10 mouse cellular contexts compared by ENCODE assay signal in genomic region chr7:128725189-128725588, GRCm38 (mm10). TPM values are rescaled to one million over a fixed set of nuclear protein-coding genes. Genes with fewer than 3 reads are reported as not detected.
A peak's percentile ranks its signal among the peaks of the same experiment; 100 is the strongest.
DNase-seq lines count a peak whose midpoint lies in the region; ATAC-seq and TF ChIP-seq lines count a peak whose summit lies in the region.
"Had no signal": no experiment of that assay in that cellular context is flagged by ENCODE, and none has a peak within 500 bp of the region (broad histone marks: within the 10 kb centered on the region; RNA-seq: fewer than 3 reads in every experiment).

No protein-coding gene starts in this region.

- H3K36me3 ChIP-seq in hindbrain, postnatal 0 days (ENCODE audit: insufficient read depth, low read length) = peaks cover 11% of the 10 kb centered on the region
- H3K36me3 ChIP-seq in hindbrain, embryonic 11.5 days (ENCODE audit: control insufficient read depth, insufficient read depth, low read length) = no peaks in the 10 kb centered on the region
- H3K36me3 ChIP-seq in midbrain, embryonic 15.5 days (replicated peaks) = peaks cover 6% of the 10 kb centered on the region; the same call in 1 of the 2 replicates
- H3K36me3 ChIP-seq in midbrain, embryonic 13.5 days = peaks cover 32% of the 10 kb centered on the region
- peaks cover 7% of the 10 kb centered on the region; the same call in 1 of the 2 replicates for H3K36me3 ChIP-seq in stomach, postnatal 0 days (ENCODE audit: control insufficient read depth, insufficient read depth, low read length)

- ATAC-seq in frontal cortex, adult (ENCODE audit: low TSS enrichment) = peak; percentile 5; the same call in 1 of the 2 replicates
- ATAC-seq in hindbrain, postnatal 0 days = 0 out of 2 replicates have a peak, but pooled peaks have one; percentile 11
- no peak for ATAC-seq in hindbrain, embryonic 11.5 days (ENCODE audit: low FRiP score)
- 0 out of 2 replicates have a peak, but pooled peaks have one; percentile 37 for ATAC-seq in midbrain, embryonic 15.5 days (replicated peaks)
- no peak for ATAC-seq in midbrain, embryonic 13.5 days
- ATAC-seq in stomach, postnatal 0 days (ENCODE audit: low FRiP score, low TSS enrichment) = 0 out of 2 replicates have a peak, but pooled peaks have one; percentile 35

- no peaks in the 10 kb centered on the region for H3K27me3 ChIP-seq in hindbrain, postnatal 0 days (ENCODE audit: insufficient read depth, low read length)
- no peaks in the 10 kb centered on the region for H3K27me3 ChIP-seq in hindbrain, embryonic 11.5 days (ENCODE audit: control insufficient read depth, insufficient read depth, low read length)
- no peaks in the 10 kb centered on the region for H3K27me3 ChIP-seq in midbrain, embryonic 15.5 days (replicated peaks)
- no peaks in the 10 kb centered on the region for H3K27me3 ChIP-seq in midbrain, embryonic 13.5 days
- H3K27me3 ChIP-seq in stomach, postnatal 0 days (ENCODE audit: control insufficient read depth, insufficient read depth, low read length) = no peaks in the 10 kb centered on the region
- H3K27me3 ChIP-seq: liver, embryonic 12.5 days had no signal

- no peak overlapping the region for H3K4me3 ChIP-seq in hindbrain, postnatal 0 days (ENCODE audit: low read length)
- no peak overlapping the region for H3K4me3 ChIP-seq in hindbrain, embryonic 11.5 days (ENCODE audit: low read depth, low read length)
- H3K4me3 ChIP-seq in midbrain, embryonic 15.5 days = no peak overlapping the region
- H3K4me3 ChIP-seq in midbrain, embryonic 13.5 days (replicated peaks) = no peak overlapping the region
- H3K4me3 ChIP-seq in stomach, postnatal 0 days (ENCODE audit: low read depth, low read length) = no peak overlapping the region
- H3K4me3 ChIP-seq: erythroblast, embryonic 14.5 days; liver, embryonic 12.5 days had no signal

- TF ChIP-seq CTCF in hindbrain, postnatal 0 days (IDR thresholded peaks at IDR 0.05; ENCODE audit: low read depth) = no peak
- no peak for TF ChIP-seq CTCF in stomach, postnatal 0 days (IDR thresholded peaks at IDR 0.05; ENCODE audit: low read depth)

- no peak overlapping the region for H3K9ac ChIP-seq in hindbrain, postnatal 0 days (replicated peaks; ENCODE audit: low read length)
- no peak overlapping the region for H3K9ac ChIP-seq in hindbrain, embryonic 11.5 days (ENCODE audit: low read depth, low read length)
- no peak overlapping the region for H3K9ac ChIP-seq in midbrain, embryonic 15.5 days
- H3K9ac ChIP-seq in midbrain, embryonic 13.5 days (replicated peaks) = no peak overlapping the region
- no peak overlapping the region for H3K9ac ChIP-seq in stomach, postnatal 0 days (ENCODE audit: low read length)
- H3K9ac ChIP-seq: liver, embryonic 12.5 days had no signal

- no peaks in the 10 kb centered on the region for H3K9me3 ChIP-seq in hindbrain, postnatal 0 days (ENCODE audit: low read length)
- no peaks in the 10 kb centered on the region for H3K9me3 ChIP-seq in hindbrain, embryonic 11.5 days (ENCODE audit: control insufficient read depth, low read length)
- no peaks in the 10 kb centered on the region for H3K9me3 ChIP-seq in midbrain, embryonic 15.5 days
- H3K9me3 ChIP-seq in midbrain, embryonic 13.5 days = no peaks in the 10 kb centered on the region
- no peaks in the 10 kb centered on the region for H3K9me3 ChIP-seq in stomach, postnatal 0 days (ENCODE audit: control insufficient read depth, low read length)
- H3K9me3 ChIP-seq: liver, embryonic 12.5 days had no signal

- no peak for DNase-seq in frontal cortex, postnatal 25 days (ENCODE audit: low spot score in 2 of 2)
- DNase-seq in hindbrain, postnatal 0 days (ENCODE audit: low spot score) = no peak
- no peak for DNase-seq in hindbrain, embryonic 11.5 days (ENCODE audit: low spot score)
- no peak for DNase-seq in stomach, postnatal 0 days (ENCODE audit: low spot score)
- DNase-seq in cerebellum, postnatal 25 days = no peak

- peaks cover 7% of the 10 kb centered on the region; the same call in 1 of the 2 replicates for H3K4me1 ChIP-seq in hindbrain, postnatal 0 days (ENCODE audit: insufficient read depth, low read length)
- no peaks in the 10 kb centered on the region for H3K4me1 ChIP-seq in hindbrain, embryonic 11.5 days (replicated peaks; ENCODE audit: control insufficient read depth, insufficient read depth, low read length)
- H3K4me1 ChIP-seq in midbrain, embryonic 15.5 days = peaks cover 18% of the 10 kb centered on the region
- H3K4me1 ChIP-seq in midbrain, embryonic 13.5 days (replicated peaks) = peaks cover 18% of the 10 kb centered on the region
- no peaks in the 10 kb centered on the region for H3K4me1 ChIP-seq in stomach, postnatal 0 days (replicated peaks; ENCODE audit: control insufficient read depth, insufficient read depth)

- H3K4me2 ChIP-seq in hindbrain, postnatal 0 days (ENCODE audit: low read depth, low read length) = no peak overlapping the region
- H3K4me2 ChIP-seq in hindbrain, embryonic 11.5 days (replicated peaks; ENCODE audit: low read depth, low read length) = no peak overlapping the region
- H3K4me2 ChIP-seq in midbrain, embryonic 15.5 days = no peak overlapping the region
- H3K4me2 ChIP-seq in midbrain, embryonic 13.5 days (replicated peaks) = no peak overlapping the region
- H3K4me2 ChIP-seq in stomach, postnatal 0 days (replicated peaks; ENCODE audit: low read depth) = no peak overlapping the region
- H3K4me2 ChIP-seq: liver, embryonic 12.5 days had no signal

- no peak for TF ChIP-seq EP300 in stomach, postnatal 0 days (optimal IDR thresholded peaks at IDR 0.05)

- WGBS in hindbrain, postnatal 0 days = 73% methylated on average over 9 of the region's 9 CpGs
- 86% methylated on average over 9 of the region's 9 CpGs for WGBS in hindbrain, embryonic 11.5 days
- 81% methylated on average over 9 of the region's 9 CpGs for WGBS in midbrain, embryonic 15.5 days
- WGBS in midbrain, embryonic 13.5 days = 87% methylated on average over 9 of the region's 9 CpGs
- WGBS in stomach, postnatal 0 days = 78% methylated on average over 9 of the region's 9 CpGs

- peak overlapping the region; percentile 52; the same call in 1 of the 2 replicates for H3K27ac ChIP-seq in hindbrain, postnatal 0 days
- H3K27ac ChIP-seq in hindbrain, embryonic 11.5 days (ENCODE audit: low read depth, low read length) = no peak overlapping the region
- no peak overlapping the region for H3K27ac ChIP-seq in midbrain, embryonic 15.5 days
- no peak overlapping the region for H3K27ac ChIP-seq in midbrain, embryonic 13.5 days
- peak overlapping the region; percentile 53; the same call in 1 of the 2 replicates for H3K27ac ChIP-seq in stomach, postnatal 0 days (replicated peaks)

RNA-seq across cellular contexts. Expression of gene Mcmbp, which starts 15.1 kb away (rescaled TPM):
- 28.7 and 39.4 TPM in 2 replicates for total RNA-seq in hindbrain, postnatal 0 days (2014; rRNA removed)
- polyA plus RNA-seq in hindbrain, postnatal 0 days (2015; fragmentation: Nextera tagmentation; extraction: Ambion mirVana) = 38.5 and 41.2 TPM in 2 replicates
- 77.4 and 81.2 TPM in 2 replicates for polyA plus RNA-seq in hindbrain, embryonic 11.5 days (2014; fragmentation: Nextera tagmentation; extraction: Ambion mirVana)
- polyA plus RNA-seq in midbrain, embryonic 15.5 days (2015; fragmentation: Nextera tagmentation; extraction: Ambion mirVana) = 48.7 and 49.3 TPM in 2 replicates
- polyA plus RNA-seq in midbrain, embryonic 13.5 days (2015; fragmentation: Nextera tagmentation; extraction: Ambion mirVana) = 60.7 and 65.0 TPM in 2 replicates
- 36.8 and 37.1 TPM in 2 replicates for polyA plus RNA-seq in stomach, postnatal 0 days (2015; fragmentation: Nextera tagmentation; extraction: Ambion mirVana)

RNA-seq across cellular contexts. Expression of gene Sec23ip, which starts 19.6 kb away (rescaled TPM):
- total RNA-seq in hindbrain, postnatal 0 days (2014; rRNA removed) = 18.7 and 19.0 TPM in 2 replicates
- 24.6 and 26.1 TPM in 2 replicates for polyA plus RNA-seq in hindbrain, postnatal 0 days (2015; fragmentation: Nextera tagmentation; extraction: Ambion mirVana)
- polyA plus RNA-seq in hindbrain, embryonic 11.5 days (2014; fragmentation: Nextera tagmentation; extraction: Ambion mirVana) = 44.3 and 46.1 TPM in 2 replicates
- polyA plus RNA-seq in midbrain, embryonic 15.5 days (2015; fragmentation: Nextera tagmentation; extraction: Ambion mirVana) = 37.7 and 38.5 TPM in 2 replicates
- 42.3 and 44.6 TPM in 2 replicates for polyA plus RNA-seq in midbrain, embryonic 13.5 days (2015; fragmentation: Nextera tagmentation; extraction: Ambion mirVana)
- 17.9 and 18.3 TPM in 2 replicates for polyA plus RNA-seq in stomach, postnatal 0 days (2015; fragmentation: Nextera tagmentation; extraction: Ambion mirVana)

Comparison
In these comparisons a context has a peak if more than half of its experiments do, and no peak if none do; other contexts are left out.
1. ATAC-seq: peak in frontal cortex, adult (single experiment), hindbrain, postnatal 0 days (single experiment), midbrain, embryonic 15.5 days (single experiment) and stomach, postnatal 0 days (single experiment); none in hindbrain, embryonic 11.5 days (single experiment) and midbrain, embryonic 13.5 days (single experiment).
2. H3K27ac ChIP-seq: peak in hindbrain, postnatal 0 days (single experiment) and stomach, postnatal 0 days (single experiment); none in hindbrain, embryonic 11.5 days (single experiment), midbrain, embryonic 15.5 days (single experiment) and midbrain, embryonic 13.5 days (single experiment).